Mouse (Mus musculus) heart, postnatal 10 days (tissue): ENCODE data around the gene AU022252. TPM values are rescaled to one million over a fixed set of nuclear protein-coding genes. Genes with fewer than 3 reads are reported as not detected.

Experiments
- DNase-seq, 2 experiments: peaks; one replicate each; pipeline ENCODE4 v3.0.0; 2021
- intact Hi-C: fragments of 180-260 bp; cut with DNase I; formaldehyde crosslinking; loops from one replicate; pipeline ENCODE4 v1.15.1; 2025
- total RNA-seq, 2 experiments: library from RNA; stranded (reverse); gene quantifications; 2 replicates each; pipeline ENCODE4 v1.2.3; 2021

Gene AU022252
- total RNA-seq, 2 experiments from 2014 or later = 13.8 to 18.2 TPM

DNA sequence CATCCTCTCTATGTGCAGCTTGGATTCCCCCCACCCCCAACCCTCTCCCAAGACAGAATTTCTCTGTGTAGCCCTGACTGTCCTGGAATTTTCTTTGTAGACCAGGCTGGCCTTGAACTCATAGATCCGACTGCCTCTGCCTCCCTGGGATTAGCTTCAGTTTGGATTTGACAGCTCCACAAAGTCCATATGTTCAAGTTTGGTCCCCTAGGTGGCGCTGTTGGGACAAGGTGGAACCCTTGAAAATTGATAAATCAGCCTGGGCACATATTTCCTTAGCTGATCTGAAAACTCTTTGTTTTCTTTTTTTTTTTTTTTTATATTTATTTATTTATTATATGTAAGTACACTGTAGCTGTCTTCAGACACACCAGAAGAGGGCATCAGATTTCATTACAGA is 75.3 kb downstream of the AU022252 start:
- intact Hi-C loops = no loop called here
- peak; percentile 50 to 73 for DNase-seq

Other genes starting within 250 kb of the AU022252 start
- gene Slc2a1, start 124.0 kb downstream of the AU022252 start, total RNA-seq = 1 to 10 TPM; 5.1 to 7.7 TPM
- 10 to 100 TPM; 19.4 to 22.3 TPM for gene Zfp691, start 58.5 kb downstream of the AU022252 start, total RNA-seq
- gene Ermap, start 42.7 kb downstream of the AU022252 start, total RNA-seq = under 1 TPM in 1 of 2 experiments, not detected in 1; 0.12 TPM
- 10 to 100 TPM; 30.0 to 30.9 TPM for gene Svbp, start 37.4 kb downstream of the AU022252 start, total RNA-seq
- gene Tmem269, start 14.5 kb downstream of the AU022252 start, total RNA-seq = not detected
- gene P3h1, start 203 bp upstream of the AU022252 start, total RNA-seq = 10 to 100 TPM; 23.5 to 24.7 TPM
- under 1 TPM; 0.17 to 0.43 TPM for gene Cldn19, start 22.7 kb upstream of the AU022252 start, total RNA-seq
- 100 to 1,000 TPM; 750 to 806 TPM for gene Ybx1, start 61.9 kb upstream of the AU022252 start, total RNA-seq
- 10 to 100 TPM; 15.1 to 15.4 TPM for gene Ppih, start 87.8 kb upstream of the AU022252 start, total RNA-seq
- gene Ccdc30, start 182.8 kb upstream of the AU022252 start, total RNA-seq = under 1 TPM; 0.35 to 0.65 TPM
- 10 to 100 TPM in 1 of 2 experiments, 1 to 10 TPM in 1; 9.6 to 17.0 TPM for gene Ppcs, start 189.7 kb upstream of the AU022252 start, total RNA-seq
- not detected for gene Zmynd12, start 190.1 kb upstream of the AU022252 start, total RNA-seq